Mouse (Mus musculus) thymus, postnatal 25 days (tissue): ENCODE measurements at regions not wholly inside any gene's neighbourhood (a gene's known extent, or its start where the extent isn't known, plus 50 kb on each side); places are given as distances from the start of the nearest gene placed in this dataset.

Source experiments
- DNase-seq: peaks from one replicate; pipeline ENCODE4 v3.0.0; 2022

- DNase-seq = no peak
Measured at GRCm38 (mm10) chr2:174897424-174897823, 112.6 kb upstream of the Gm14444 start.

- no peak for DNase-seq
Measured at GRCm38 (mm10) chr2:174899940-174900670, 109.9 kb upstream of the Gm14444 start.

- DNase-seq = peak; percentile 20
Measured at GRCm38 (mm10) chr2:174900671-174900991, 109.4 kb upstream of the Gm14444 start.

- no peak for DNase-seq
Measured at GRCm38 (mm10) chr2:174901801-174902200, 108.2 kb upstream of the Gm14444 start.

- DNase-seq = no peak
Measured at GRCm38 (mm10) chr2:174903627-174904026, 106.4 kb upstream of the Gm14444 start.

- peak; percentile 24 for DNase-seq
Measured at GRCm38 (mm10) chr2:174905865-174906639, 104.0 kb upstream of the Gm14444 start.

GRCm38 (mm10) chr2:174917146-174917905, 92.7 kb upstream of the Gm14444 start:
- no peak for DNase-seq

- no peak for DNase-seq
Measured at GRCm38 (mm10) chr2:174917975-174918374, 92.1 kb upstream of the Gm14444 start.

GRCm38 (mm10) chr2:174922208-174922607, 87.8 kb upstream of the Gm14444 start:
- DNase-seq = no peak

GRCm38 (mm10) chr2:174929718-174930117, 80.3 kb upstream of the Gm14444 start:
- DNase-seq = peak; percentile 9

- peak; percentile 78 for DNase-seq
Measured at GRCm38 (mm10) chr2:174932137-174933012, 77.7 kb upstream of the Gm14444 start.

GRCm38 (mm10) chr2:174933013-174933353, 77.1 kb upstream of the Gm14444 start:
- no peak for DNase-seq

GRCm38 (mm10) chr2:174936665-174937064, 73.4 kb upstream of the Gm14444 start:
- DNase-seq = peak; percentile 21

GRCm38 (mm10) chr2:174937930-174938329, 72.1 kb upstream of the Gm14444 start:
- no peak for DNase-seq

GRCm38 (mm10) chr2:174942221-174942620, 67.8 kb upstream of the Gm14444 start:
- no peak for DNase-seq

- DNase-seq = no peak
Measured at GRCm38 (mm10) chr2:174948106-174948505, 61.9 kb upstream of the Gm14444 start.
